Mouse (Mus musculus): ENCODE data around the gene Irf3. TPM values are rescaled to one million over a fixed set of nuclear protein-coding genes. Genes with fewer than 3 reads are reported as not detected.
A peak's percentile ranks its signal among the peaks of the same experiment; 100 is the strongest.
"Not testable (repeated sequence)": the region's sequence is repeated elsewhere in the genome, so short reads cannot be mapped to it uniquely, and the experiment has no call there.

Gene Irf3
- polyA plus RNA-seq, 1 experiment from 2014 or later: 89.5 TPM

- Histone ChIP-seq H3K4me1 (peaks cover 18% of the 10 kb centered on the region), H3K4me3 (replicated peaks) (no peak overlapping the region), H3K27me3 (replicated peaks) (no peaks in the 10 kb centered on the region), H3K9ac (no peak overlapping the region), H3K9me3 (no peaks in the 10 kb centered on the region), H3K36me3 (peaks cover 45% of the 10 kb centered on the region), H3K4me2 (no peak overlapping the region), H3K27ac (no peak overlapping the region)
- ATAC-seq (ENCODE audit: insufficient read depth, low FRiP score, low read depth): no peak
- WGBS: 91% methylated on average over 16 of the region's 16 CpGs
These were observed 16.1 kb downstream of the Irf3 start for GRCm38 (mm10) chr7:45013366-45014095.

- Histone ChIP-seq H3K4me1 (peaks cover 22% of the 10 kb centered on the region), H3K27ac (no peak overlapping the region), H3K9me3 (no peaks in the 10 kb centered on the region), H3K9ac (no peak overlapping the region), H3K4me2 (no peak overlapping the region), H3K36me3 (peaks cover 40% of the 10 kb centered on the region), H3K27me3 (replicated peaks) (no peaks in the 10 kb centered on the region), H3K4me3 (replicated peaks) (no peak overlapping the region)
- WGBS: 97% methylated on average over 3 of the region's 3 CpGs
- ATAC-seq (ENCODE audit: insufficient read depth, low FRiP score, low read depth): no peak
These were observed 16.6 kb downstream of the Irf3 start for GRCm38 (mm10) chr7:45014096-45014451.

- Histone ChIP-seq H3K9ac (peak overlapping the region; percentile 88), H3K4me3 (replicated peaks) (peak overlapping the region; percentile 87), H3K4me2 (peak overlapping the region; percentile 90), H3K36me3 (peaks cover 28% of the 10 kb centered on the region), H3K27me3 (replicated peaks) (no peaks in the 10 kb centered on the region), H3K27ac (peak overlapping the region; percentile 100), H3K4me1 (peaks cover 27% of the 10 kb centered on the region), H3K9me3 (no peaks in the 10 kb centered on the region)
- no peak for ATAC-seq (ENCODE audit: insufficient read depth, low FRiP score, low read depth)
- under 1% methylated on average over 20 of the region's 20 CpGs for WGBS
These were observed 18.0 kb downstream of the Irf3 start for GRCm38 (mm10) chr7:45015344-45015956.

- peak within 1 kb of the TSS; percentile 88 for H3K9ac ChIP-seq
- WGBS: under 1% methylated on average over 69 of the region's 69 CpGs
- H3K4me1 ChIP-seq: peaks cover 30% of the 10 kb centered on the region
- H3K36me3 ChIP-seq: peaks cover 24% of the 10 kb centered on the region
- peak within 1 kb of the TSS; percentile 100 for H3K27ac ChIP-seq
- no peaks in the 10 kb centered on the region for H3K27me3 ChIP-seq (replicated peaks)
- H3K4me3 ChIP-seq (replicated peaks): peak within 1 kb of the TSS; percentile 87
- peak within 1 kb of the TSS; percentile 90 for H3K4me2 ChIP-seq
- ATAC-seq (ENCODE audit: insufficient read depth, low FRiP score, low read depth): peak; percentile 87
- H3K9me3 ChIP-seq: no peaks in the 10 kb centered on the region
These were observed 18.6 kb downstream of the Irf3 start, which contains the start of gene Scaf1 for GRCm38 (mm10) chr7:45015957-45016612. Gene Scaf1 (minus strand): TSS chr7:45016363.

- Histone ChIP-seq H3K27ac (peak overlapping the region; percentile 100), H3K4me1 (peaks cover 30% of the 10 kb centered on the region), H3K9ac (peak overlapping the region; percentile 37; the same call in 1 of the 2 replicates), H3K36me3 (peaks cover 18% of the 10 kb centered on the region; the same call in 1 of the 2 replicates), H3K9me3 (no peaks in the 10 kb centered on the region), H3K27me3 (replicated peaks) (no peaks in the 10 kb centered on the region), H3K4me2 (peak overlapping the region; percentile 90), H3K4me3 (replicated peaks) (peak overlapping the region; percentile 87)
- 3% methylated on average over 4 of the region's 4 CpGs for WGBS
- no peak for ATAC-seq (ENCODE audit: insufficient read depth, low FRiP score, low read depth)
These were observed 19.3 kb downstream of the Irf3 start for GRCm38 (mm10) chr7:45016761-45017160.

GRCm38 (mm10) chr7:45017242-45018061 lies 20.0 kb downstream of the Irf3 start, which contains the start of gene Rras:
Gene Rras (plus strand): TSS chr7:45017961.
- peaks cover 11% of the 10 kb centered on the region; the same call in 1 of the 2 replicates for H3K36me3 ChIP-seq
- no peaks in the 10 kb centered on the region for H3K9me3 ChIP-seq
- peak; percentile 91 for ATAC-seq (ENCODE audit: insufficient read depth, low FRiP score, low read depth)
- H3K4me3 ChIP-seq (replicated peaks): peak within 1 kb of the TSS; percentile 87
- peak within 1 kb of the TSS; percentile 100 for H3K27ac ChIP-seq
- peak within 1 kb of the TSS; percentile 60 for H3K9ac ChIP-seq
- under 1% methylated on average over 36 of the region's 36 CpGs for WGBS
- H3K27me3 ChIP-seq (replicated peaks): no peaks in the 10 kb centered on the region
- peak within 1 kb of the TSS; percentile 90 for H3K4me2 ChIP-seq
- H3K4me1 ChIP-seq: peaks cover 30% of the 10 kb centered on the region

GRCm38 (mm10) chr7:45019031-45019571 lies 21.7 kb downstream of the Irf3 start:
- H3K9me3 ChIP-seq: no peaks in the 10 kb centered on the region
- H3K4me3 ChIP-seq (replicated peaks): peak overlapping the region; percentile 87
- H3K27me3 ChIP-seq (replicated peaks): no peaks in the 10 kb centered on the region
- peaks cover 22% of the 10 kb centered on the region for H3K4me1 ChIP-seq
- peak overlapping the region; percentile 100 for H3K27ac ChIP-seq
- H3K36me3 ChIP-seq: no peaks in the 10 kb centered on the region
- WGBS: 35% methylated on average over 8 of the region's 8 CpGs
- no peak overlapping the region; the same call in 1 of the 2 replicates for H3K9ac ChIP-seq
- peak overlapping the region; percentile 90 for H3K4me2 ChIP-seq
- no peak for ATAC-seq (ENCODE audit: insufficient read depth, low FRiP score, low read depth)

- no peaks in the 10 kb centered on the region for H3K36me3 ChIP-seq
These were observed 22.8 kb downstream of the Irf3 start for GRCm38 (mm10) chr7:45020225-45020624.

GRCm38 (mm10) chr7:45023711-45024110 lies 26.3 kb downstream of the Irf3 start:
- not testable (repeated sequence) for H3K4me2 ChIP-seq; H3K27ac ChIP-seq; H3K9me3 ChIP-seq; H3K27me3 ChIP-seq (replicated peaks); ATAC-seq (ENCODE audit: insufficient read depth, low FRiP score, low read depth); H3K9ac ChIP-seq; H3K4me3 ChIP-seq (replicated peaks)
- WGBS: 77% methylated on average over 5 of the region's 5 CpGs
- Histone ChIP-seq H3K4me1 (peaks cover 17% of the 10 kb centered on the region), H3K36me3 (peaks cover 17% of the 10 kb centered on the region)

More at GRCm38 (mm10) chr7:45020225-45020624, 22.8 kb downstream of the Irf3 start:
- Histone ChIP-seq H3K4me1 (peaks cover 18% of the 10 kb centered on the region), H3K27me3 (replicated peaks) (no peaks in the 10 kb centered on the region), H3K27ac (no peak overlapping the region), H3K4me2 (no peak overlapping the region), H3K9ac (no peak overlapping the region), H3K9me3 (no peaks in the 10 kb centered on the region), H3K4me3 (replicated peaks) (no peak overlapping the region)
- no peak for ATAC-seq (ENCODE audit: insufficient read depth, low FRiP score, low read depth)
- WGBS: 70% methylated on average over 9 of the region's 9 CpGs

GRCm38 (mm10) chr7:45024281-45025248 lies 27.1 kb downstream of the Irf3 start:
- 82% methylated on average over 15 of the region's 15 CpGs for WGBS
- H3K4me2 ChIP-seq: no peak overlapping the region
- H3K9me3 ChIP-seq: no peaks in the 10 kb centered on the region
- no peak overlapping the region for H3K4me3 ChIP-seq (replicated peaks)
- no peak for ATAC-seq (ENCODE audit: insufficient read depth, low FRiP score, low read depth)
- H3K27me3 ChIP-seq (replicated peaks): no peaks in the 10 kb centered on the region
- no peak overlapping the region for H3K27ac ChIP-seq
- H3K9ac ChIP-seq: no peak overlapping the region
- peaks cover 9% of the 10 kb centered on the region; the same call in 1 of the 2 replicates for H3K4me1 ChIP-seq
- peaks cover 24% of the 10 kb centered on the region for H3K36me3 ChIP-seq

All from stomach, embryonic 15.5 days (tissue).